Mouse (Mus musculus): ENCODE data around the gene Zmynd8.

Zmynd8 gene

DNA sequence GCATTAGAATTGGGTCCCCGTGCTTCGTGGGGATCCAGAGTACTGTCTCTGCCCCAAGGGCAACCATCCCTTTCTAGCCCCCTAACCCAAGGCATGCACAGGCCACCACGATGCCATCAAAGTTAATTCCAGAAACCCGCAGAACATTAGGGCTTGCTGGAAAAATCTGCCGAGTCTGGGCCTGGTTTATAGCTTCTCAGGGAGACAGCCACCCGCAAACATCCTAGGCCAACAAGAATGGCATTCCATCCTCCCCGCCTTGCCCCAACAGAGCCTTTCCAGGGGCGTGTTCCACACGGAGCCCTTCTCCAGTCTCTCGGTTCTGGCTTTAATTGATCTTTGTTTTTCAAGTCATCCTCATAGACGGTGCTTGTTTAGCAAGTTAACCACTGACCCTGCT lies 150.4 kb downstream of the Zmynd8 start:
- no peak for DNase-seq (ENCODE audit: low spot score in 2 of 2)

DNA sequence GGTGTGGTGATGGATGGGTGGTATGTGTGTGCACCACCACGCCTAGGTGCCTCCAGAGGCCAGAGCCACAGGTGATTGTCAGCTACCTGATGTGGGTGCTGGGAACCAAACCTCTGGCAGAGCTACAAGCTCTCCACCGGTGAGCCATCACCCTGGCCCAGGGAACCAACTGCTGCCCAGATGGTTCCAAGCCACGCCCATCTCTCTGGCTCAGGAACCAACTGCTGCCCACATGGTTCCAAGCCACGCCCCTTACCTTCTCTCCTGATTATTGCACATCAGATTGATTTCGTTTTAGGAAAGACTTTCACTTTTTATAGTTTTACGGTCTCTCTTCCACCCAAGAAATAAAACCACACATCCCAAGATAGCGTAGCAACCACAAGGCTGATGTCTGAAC lies 150.8 kb downstream of the Zmynd8 start:
- DNase-seq (ENCODE audit: low spot score in 2 of 2): no peak

DNA sequence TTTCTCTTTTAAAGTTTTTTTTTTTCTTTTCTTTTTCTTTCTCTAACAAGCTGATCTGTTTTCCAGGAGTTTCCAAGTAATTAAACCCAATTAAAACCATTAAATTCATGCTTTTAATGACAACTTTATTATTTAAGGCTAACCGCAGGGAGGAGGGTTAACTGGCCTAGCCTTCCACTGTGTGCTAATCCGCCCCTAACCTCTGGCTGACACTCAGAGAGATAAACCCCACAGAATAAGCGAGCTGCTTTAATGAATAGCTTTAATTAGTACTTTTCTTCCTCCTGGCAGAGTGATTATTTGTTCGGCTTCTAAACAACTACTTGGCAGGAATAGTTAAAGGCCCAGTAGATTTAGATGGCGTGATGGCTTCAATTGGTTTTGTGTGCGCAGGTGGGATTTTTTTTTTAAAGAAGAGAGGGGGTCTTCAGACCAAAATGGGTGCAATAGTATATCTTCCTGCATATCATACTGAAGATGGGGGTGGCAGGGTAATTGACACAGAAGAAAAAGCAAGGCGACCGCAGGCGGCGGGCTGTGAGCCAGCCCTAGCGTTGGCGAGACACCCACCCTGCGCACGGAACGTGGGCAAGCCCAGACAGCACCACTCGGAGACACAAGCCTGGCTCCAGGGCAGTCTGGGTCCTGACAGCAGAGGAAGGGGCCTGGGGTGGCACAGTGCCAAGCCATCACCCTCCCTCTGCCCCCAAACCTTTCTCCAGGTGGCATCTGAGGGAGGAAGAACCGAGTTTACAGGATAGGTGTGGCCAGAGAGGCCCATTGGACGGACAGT lies 153.3 kb downstream of the Zmynd8 start:
- DNase-seq (ENCODE audit: low spot score in 2 of 2): no peak

DNA sequence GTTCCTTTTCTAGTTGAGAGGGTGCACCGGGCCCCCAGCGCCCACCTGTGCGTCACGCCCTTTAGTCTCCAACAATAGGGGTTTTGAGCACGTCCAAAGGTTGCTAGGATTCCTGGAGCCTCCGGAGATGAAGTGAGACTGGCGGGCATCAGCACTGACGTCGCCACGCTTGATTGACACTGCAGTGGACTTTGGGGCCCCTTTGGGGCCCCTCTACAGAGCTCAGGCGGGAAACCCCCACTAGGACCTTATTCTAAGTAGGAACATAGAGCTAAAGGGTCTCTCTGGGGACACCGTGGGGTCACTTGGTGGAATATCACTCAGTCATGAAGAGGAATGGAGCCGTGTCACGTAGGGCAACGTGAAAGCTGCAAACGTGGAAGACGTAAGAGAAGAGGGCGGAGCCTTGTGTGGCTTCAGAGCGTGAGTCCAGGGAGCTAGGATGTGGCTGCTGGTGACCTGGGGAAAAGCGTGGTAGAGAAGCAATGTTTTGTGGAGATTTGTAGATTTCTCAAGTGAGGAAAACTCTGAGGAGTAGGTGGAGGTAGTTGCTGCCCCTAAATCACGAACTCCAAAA lies 156.5 kb downstream of the Zmynd8 start:
- no peak for DNase-seq (ENCODE audit: low spot score in 2 of 2)

DNA sequence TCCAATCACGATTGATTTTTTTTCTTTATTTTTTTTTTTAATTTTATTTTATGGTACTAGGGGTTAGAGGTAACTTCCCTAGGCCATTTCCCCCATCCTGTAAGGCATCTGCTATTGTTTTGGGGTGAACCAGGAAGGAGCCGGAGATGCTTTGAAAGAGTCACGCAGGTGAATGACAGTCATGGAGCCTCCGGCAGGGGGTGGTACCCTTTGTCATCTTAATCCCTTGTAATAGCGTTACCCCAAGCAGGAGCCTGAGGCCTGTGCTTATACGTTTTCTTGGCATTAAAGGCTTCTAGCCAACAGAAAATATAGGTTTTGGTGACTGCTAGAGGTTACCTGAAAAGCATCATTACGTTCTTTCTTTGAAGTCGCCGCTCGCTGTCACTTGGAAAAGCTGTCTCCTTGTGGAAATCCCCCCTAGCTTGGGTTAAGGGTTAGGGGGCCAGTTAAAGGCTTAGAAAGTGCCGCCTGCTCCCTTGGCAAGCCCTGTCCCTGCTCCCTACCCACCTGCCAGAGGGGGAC lies 157.2 kb downstream of the Zmynd8 start:
- DNase-seq (ENCODE audit: low spot score in 2 of 2): no peak

DNA sequence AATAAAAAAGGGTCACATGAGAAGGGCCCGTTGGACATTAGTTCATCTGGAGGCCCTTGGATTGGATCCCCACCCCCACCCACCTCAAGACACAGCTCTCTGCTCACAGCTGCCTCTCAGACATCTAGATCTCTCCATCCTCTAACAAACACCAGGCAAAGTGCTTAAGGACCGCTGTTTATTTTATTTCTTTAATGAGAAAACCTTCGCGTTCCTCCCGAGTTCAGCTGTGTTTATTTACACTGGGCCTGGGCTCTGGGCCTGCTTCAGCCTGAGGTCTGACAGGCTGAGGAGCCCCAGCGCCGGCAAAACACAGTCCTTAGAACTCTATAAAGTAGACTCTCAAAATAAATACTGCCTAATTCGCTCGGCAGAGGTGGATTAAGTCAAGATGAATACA lies 157.8 kb downstream of the Zmynd8 start:
- DNase-seq (ENCODE audit: low spot score in 2 of 2): no peak

DNA sequence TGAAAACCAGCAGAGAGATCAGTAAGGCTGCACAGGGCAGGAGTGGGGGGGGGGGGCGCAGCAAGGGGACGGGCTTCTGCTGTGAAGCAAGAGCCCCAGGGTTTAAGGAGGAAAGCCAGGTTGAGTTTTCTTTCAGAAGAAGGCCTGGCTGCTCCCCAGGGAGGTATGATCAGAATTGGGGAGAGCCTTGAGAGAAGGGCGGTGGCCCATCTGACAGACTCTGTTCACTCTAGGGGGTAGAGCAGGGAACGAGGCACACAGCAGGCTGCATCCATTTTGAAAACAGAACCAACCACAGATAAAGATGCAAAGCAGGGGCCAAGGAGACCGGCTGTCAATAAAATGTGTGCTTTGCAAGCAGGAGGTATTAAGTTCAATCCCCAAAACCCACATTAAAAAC lies 158.4 kb downstream of the Zmynd8 start:
- no peak for DNase-seq (ENCODE audit: low spot score in 2 of 2)

DNA sequence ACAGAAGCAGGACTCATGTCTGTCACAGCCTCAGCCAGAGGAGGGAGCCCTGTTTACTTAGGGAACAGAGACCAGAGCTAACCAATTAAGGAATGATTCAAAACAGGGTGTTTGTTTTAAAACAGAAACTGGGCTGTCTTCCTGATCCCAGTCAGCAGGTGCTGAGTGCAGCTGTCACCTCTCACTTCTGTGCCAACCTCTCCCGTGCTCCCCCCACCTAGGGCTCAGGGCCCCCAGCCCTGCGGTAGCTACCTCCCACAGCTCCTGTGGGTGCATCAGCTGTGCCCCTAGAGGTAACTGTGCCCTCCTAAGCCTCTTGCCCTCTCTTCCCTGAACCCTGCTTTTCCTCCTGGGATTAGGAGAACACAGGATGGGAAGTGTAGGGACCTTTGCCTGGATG lies 162.5 kb downstream of the Zmynd8 start:
- DNase-seq (ENCODE audit: low spot score in 2 of 2): no peak

Measured in cerebellum, postnatal 4 days (tissue).